21 mouse cellular contexts compared by ENCODE assay signal in genomic region chr19:45067170-45067569, GRCm38 (mm10). TPM values are rescaled to one million over a fixed set of nuclear protein-coding genes. Genes with fewer than 3 reads are reported as not detected.
"Had no signal": no experiment of that assay in that cellular context is flagged by ENCODE, and none has a peak within 500 bp of the region (broad histone marks: within the 10 kb centered on the region; RNA-seq: fewer than 3 reads in every experiment).

No protein-coding gene starts in this region.

- H3K9me3 ChIP-seq: kidney, embryonic 15.5 days; liver, embryonic 13.5 days; midbrain, embryonic 12.5 days; midbrain, embryonic 15.5 days had no signal

- H3K9ac ChIP-seq: kidney, embryonic 15.5 days; liver, embryonic 13.5 days; midbrain, embryonic 12.5 days; midbrain, embryonic 15.5 days had no signal

- H3K4me2 ChIP-seq: kidney, embryonic 15.5 days; liver, embryonic 13.5 days; midbrain, embryonic 12.5 days; midbrain, embryonic 15.5 days had no signal

- H3K27ac ChIP-seq: kidney, embryonic 15.5 days; left cerebral cortex, adult 2 months; liver, embryonic 13.5 days; midbrain, embryonic 12.5 days; midbrain, embryonic 15.5 days; stomach, postnatal 0 days had no signal

- H3K36me3 ChIP-seq: kidney, embryonic 15.5 days; liver, embryonic 13.5 days; midbrain, embryonic 12.5 days; midbrain, embryonic 15.5 days had no signal

- ATAC-seq: midbrain, embryonic 15.5 days had no signal

- H3K4me3 ChIP-seq: kidney, embryonic 15.5 days; left cerebral cortex, adult 2 months; liver, embryonic 13.5 days; midbrain, embryonic 12.5 days; midbrain, embryonic 15.5 days; myocyte had no signal

- DNase-seq: kidney, adult 8-10 months; kidney, postnatal 10 days; kidney, postnatal 36 days; layer of hippocampus, postnatal 36 days; liver, embryonic 13.5 days; lung, adult 2 months; lung, postnatal 14 days; thymus, adult 2 months; thymus, postnatal 14 days; thymus, postnatal 4 days had no signal

RNA-seq across cellular contexts. Expression of gene Pdzd7, which starts 21.7 kb away (rescaled TPM):
- total RNA-seq: liver, adult 2 months; megakaryocyte progenitor cell, adult 5-6 weeks; megakaryocyte-erythroid progenitor cell, adult 5-6 weeks; monocyte, adult 5-6 weeks had no signal
- polyA plus RNA-seq: liver, embryonic 13.5 days; liver, embryonic 16.5 days had no signal

RNA-seq across cellular contexts. Expression of gene Lzts2, which starts 53.0 kb away (rescaled TPM):
- total RNA-seq: monocyte, adult 5-6 weeks had no signal
